Mouse (Mus musculus) gonadal fat pad, adult 2 months (tissue): ENCODE results near the gene Gm20388. TPM values are rescaled to one million over a fixed set of nuclear protein-coding genes. Genes with fewer than 3 reads are reported as not detected.
A peak's percentile ranks its signal among the peaks of the same experiment; 100 is the strongest.

ENCODE experiments used
- DNase-seq: peaks from one replicate; pipeline ENCODE4 v3.0.0-alpha.2; 2012; ENCODE audit warnings: low read depth
- polyA plus RNA-seq: library from polyadenylated mRNA; depleted of rRNA; stranded (reverse); fragments of >200 nt; gene quantifications from 2 replicates; pipeline ENCODE4 v1.2.3, GENCODE M21; 2012

The Gm20388 gene
- polyA plus RNA-seq, 1 experiment, result 119 TPM

DNA sequence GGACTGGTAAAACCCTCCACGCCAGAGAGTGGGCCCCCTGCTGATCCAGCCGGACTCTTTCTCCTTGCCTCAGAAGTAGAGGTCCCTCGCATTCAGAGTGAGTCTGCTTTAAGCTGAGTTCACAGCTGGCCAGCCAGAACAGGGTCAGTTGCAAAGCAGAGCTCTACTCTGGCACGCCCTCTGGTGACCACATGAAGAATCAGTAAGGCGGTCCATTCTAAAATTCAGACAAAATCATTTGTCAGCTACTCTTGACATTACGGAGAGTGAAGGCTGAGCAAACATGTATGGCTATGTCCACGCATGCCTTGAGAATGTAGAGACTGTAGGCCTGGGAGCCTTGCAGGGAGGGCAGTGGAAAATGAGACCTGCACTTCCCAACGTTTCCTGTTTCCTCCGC, 2459.0 kb downstream of the Gm20388 start:
- DNase-seq, result no peak

- DNase-seq, result no peak
Measured at GRCm38 (mm10) chr8:122371706-122372105, 2461.1 kb downstream of the Gm20388 start.

- no peak for DNase-seq
Measured at GRCm38 (mm10) chr8:122375320-122375719, 2464.7 kb downstream of the Gm20388 start.

- no peak for DNase-seq
Measured at GRCm38 (mm10) chr8:122375751-122376364, 2465.2 kb downstream of the Gm20388 start.

- peak; percentile 49 for DNase-seq
Measured at GRCm38 (mm10) chr8:122376365-122377231, 2466.0 kb downstream of the Gm20388 start, which contains the start of gene Zc3h18. Gene Zc3h18 (plus strand): TSS chr8:122376609.

- DNase-seq, result no peak
Measured at GRCm38 (mm10) chr8:122383039-122383438, 2472.4 kb downstream of the Gm20388 start.

- DNase-seq, result no peak
Measured at GRCm38 (mm10) chr8:122389357-122389756, 2478.7 kb downstream of the Gm20388 start.

DNA sequence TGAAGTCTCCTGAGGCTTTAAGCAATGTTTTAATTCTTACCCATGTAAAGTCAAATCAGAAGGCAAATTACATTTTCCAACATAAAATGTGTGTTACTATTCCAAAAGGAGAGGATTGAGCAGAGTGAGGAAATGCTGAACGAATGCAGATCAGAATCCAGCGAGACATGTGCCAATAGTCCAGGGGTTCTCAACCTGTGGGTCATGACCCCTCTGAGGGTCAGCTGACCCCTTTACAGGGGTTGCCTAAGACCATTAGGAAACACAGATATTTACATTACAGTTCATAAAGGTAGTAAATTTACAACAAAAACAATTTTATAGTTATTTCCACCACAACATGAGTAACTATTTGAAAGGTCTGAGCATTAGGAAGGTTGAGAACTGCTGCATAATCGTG, 2480.1 kb downstream of the Gm20388 start:
- DNase-seq, result no peak

DNA sequence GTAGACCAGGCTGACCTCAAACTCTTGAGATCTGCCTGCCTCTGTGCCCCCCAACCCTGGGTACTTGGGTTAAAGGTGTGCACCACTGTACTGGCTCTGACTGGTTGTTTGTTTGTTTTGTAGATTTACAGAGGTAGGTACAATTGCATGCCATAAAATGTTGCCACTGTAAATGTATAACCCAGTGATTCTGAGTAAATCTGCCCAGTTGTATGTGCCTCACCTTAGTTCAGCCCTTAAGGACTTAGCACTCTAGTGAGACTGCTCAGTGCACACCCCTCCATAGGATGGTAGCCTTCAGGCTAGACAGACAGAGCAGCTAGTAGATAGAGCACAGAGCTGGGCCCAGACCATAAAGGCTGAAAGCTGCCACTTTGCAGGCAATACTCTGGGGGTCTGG, 2483.1 kb downstream of the Gm20388 start:
- no peak for DNase-seq

DNA sequence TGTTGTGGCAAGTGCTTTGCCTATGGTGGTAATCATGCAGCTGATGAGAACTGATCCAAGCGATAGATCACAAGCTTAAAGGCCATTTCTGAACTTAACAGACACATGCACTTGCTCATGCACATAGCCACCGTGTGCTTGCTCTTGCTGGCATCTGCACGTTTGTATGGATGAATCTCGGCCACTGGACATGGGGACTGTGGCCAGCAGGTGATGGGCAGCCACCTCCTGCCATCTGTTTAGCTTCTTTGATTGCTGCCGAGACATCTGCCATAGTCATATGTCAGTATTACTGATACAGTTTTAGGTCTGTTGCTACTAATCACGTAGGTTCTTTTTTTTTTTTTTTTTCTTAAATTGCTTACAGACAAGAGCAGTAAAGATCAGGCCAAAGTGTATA, 2484.7 kb downstream of the Gm20388 start:
- DNase-seq, result no peak

DNA sequence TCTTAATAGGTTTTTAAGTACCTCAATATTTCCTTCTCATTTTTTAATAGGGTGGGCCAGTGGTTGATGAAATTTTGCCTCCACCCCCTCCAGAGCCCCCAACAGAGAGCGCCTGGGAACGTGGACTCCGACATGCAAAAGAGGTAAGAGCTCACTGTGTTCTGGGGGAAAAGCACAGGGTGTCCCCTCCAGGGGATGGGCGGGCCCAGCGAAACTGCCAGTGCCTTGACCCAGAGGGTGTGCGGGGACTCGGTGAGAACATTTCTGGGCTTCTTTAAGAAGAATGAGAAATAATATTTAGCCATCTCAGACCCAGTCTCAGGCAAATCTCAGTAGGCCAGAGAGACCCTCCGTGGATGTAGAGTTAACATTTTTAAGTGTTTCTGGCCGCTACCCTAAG, 2487.5 kb downstream of the Gm20388 start:
- DNase-seq, result no peak

DNA sequence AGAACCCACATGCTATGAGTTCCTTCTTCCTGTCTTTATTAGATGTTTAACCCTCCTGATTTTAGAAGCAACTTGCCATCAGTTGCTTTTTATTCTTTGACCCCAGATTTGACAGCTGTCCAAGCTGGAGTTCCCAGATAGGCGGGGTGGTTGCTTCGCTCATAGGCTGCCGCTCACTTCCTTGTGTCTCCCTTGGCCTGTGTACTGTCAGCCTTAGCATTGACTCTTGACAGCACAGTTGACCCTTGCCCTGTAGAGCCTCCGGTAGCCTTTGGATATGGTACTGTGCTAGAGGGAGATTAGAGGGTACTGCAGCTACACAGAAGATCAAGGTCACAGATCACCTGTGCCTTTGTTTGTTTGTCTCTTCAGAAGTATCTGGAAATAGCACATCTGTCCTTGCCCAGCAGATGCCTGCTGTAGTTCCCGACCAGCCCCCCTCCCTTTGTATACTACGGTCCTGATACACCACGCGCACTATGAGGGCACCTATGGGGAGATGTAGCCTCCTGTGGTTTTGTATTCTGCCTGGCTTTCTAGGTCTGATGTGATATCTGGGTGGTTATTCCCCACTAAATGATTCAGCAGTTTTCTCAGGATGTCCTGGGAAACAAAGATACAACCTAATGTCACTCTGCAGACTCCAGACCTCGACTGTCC, 2494.6 kb downstream of the Gm20388 start:
- no peak for DNase-seq

GRCm38 (mm10) chr8:122407678-122408077, 2497.0 kb downstream of the Gm20388 start:
- DNase-seq, result no peak

DNA sequence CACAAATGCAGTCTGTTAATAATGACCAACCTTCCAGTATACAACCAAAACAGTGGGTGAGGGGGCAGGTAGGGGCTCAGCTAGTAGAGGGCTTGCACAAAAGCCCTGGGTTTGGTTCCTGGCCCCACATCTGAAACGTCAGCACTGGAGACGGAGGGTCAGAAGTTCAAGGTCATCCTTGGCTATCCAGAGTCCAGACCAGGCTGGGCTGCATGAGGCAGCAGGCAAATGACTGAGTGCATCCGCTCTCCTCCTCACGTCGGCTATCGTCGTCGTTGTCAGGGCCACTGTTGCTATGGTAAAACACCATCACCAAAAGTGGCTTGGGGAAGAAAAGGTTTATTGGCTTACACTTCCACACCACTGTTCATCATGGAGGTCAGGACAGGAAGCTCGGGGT, 2503.7 kb downstream of the Gm20388 start:
- DNase-seq, result no peak

DNA sequence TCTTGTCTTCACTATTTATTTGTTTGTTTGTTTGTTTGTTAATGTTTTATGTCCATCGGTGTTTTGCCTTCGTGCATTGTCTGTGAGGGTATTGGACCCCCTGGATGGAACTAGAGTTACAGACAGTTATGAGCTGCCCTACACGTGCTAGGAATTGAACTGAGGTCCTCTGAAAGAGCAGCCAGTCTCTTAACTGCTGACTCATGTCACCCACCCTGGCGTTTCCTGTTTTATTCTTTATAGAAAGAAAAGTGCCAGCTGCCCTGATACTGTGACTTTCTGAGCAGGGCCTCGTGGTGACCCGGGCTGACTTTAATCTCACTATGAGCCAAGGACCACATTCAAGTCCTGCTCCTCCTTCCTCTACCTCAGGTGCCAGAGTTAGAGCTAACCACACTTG, 2504.9 kb downstream of the Gm20388 start:
- no peak for DNase-seq

DNA sequence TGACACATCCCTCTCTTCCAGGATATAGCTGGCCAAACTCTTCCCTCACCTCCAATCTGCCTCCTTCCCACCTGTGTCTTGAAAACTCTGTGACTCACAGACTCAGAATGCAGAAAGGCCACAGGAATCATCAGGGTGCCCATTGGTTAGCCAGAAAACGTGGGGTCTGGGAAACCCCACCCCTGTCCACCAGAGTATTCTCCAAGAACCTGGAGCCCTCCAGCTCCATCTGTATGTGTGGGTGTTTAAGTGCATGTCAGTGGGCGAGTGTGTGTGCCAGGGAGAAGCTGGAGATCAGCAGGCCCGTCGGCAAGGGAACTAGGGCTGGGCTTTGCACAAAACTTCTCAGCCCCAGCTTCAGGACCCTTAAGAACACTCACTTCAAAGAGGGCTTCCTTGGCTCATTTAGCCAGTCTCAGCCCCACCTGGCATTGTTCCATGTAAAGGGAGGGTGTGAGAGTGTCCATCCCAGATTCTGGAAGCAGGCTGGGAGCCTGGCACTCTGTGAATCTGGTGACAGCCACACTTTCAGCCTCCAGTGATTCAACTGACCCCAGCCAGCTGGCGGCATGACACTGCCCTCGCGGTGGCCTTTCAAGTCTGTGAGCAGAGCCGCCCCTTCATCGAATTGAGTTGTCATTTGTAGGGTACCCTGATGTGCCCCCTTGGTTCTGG, 2509.4 kb downstream of the Gm20388 start:
- no peak for DNase-seq

GRCm38 (mm10) chr8:122421376-122422070, 2510.9 kb downstream of the Gm20388 start, which contains the start of gene Il17c:
Gene Il17c (plus strand): TSS chr8:122422020.
- DNase-seq, result no peak

- DNase-seq, result no peak
Measured at GRCm38 (mm10) chr8:122423217-122423616, 2512.6 kb downstream of the Gm20388 start.

- no peak for DNase-seq
Measured at GRCm38 (mm10) chr8:122423659-122424058, 2513.0 kb downstream of the Gm20388 start.

DNA sequence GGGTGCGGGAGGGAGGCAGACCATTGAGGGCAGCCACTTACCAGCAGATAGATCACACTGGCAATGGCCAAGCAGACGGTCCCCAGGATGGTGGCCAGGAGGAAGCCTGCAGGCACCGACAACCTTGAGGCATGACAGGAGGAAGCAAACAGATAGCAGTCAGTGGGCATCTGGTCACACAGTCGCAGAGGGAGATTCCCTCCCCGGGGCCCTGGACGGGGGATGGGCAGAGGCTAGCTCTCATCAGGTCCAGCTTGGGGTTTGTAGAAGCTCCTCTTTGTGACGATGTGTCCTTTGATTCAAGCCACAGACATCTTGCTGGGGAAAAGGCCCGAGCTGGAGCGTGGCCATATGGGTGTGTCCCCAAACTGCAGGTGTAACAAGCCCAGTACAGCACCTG, 2515.5 kb downstream of the Gm20388 start:
- no peak for DNase-seq

DNA sequence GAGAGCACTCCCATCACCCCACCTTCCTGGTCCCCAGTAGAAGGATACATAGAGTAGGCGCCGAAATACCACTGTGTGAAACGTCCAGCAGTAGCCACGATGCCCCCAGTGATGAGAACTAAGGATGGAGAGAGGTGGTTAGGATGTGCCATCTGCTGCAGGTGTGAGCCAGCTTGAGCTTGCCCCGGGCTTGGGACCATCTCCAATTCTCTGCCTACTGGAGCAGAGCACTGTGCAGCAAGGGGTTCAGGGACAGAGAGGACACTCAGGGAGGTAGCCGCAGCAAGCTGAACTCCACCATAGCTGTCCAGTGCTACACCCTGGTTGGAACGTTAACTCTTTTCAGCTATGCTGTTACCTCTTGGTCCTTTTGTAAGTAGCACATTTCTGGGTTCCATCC, 2517.0 kb downstream of the Gm20388 start:
- DNase-seq, result no peak
